Mouse (Mus musculus) heart, adult 2 months (tissue): Measurements from ENCODE around the gene Ikzf2. TPM values are rescaled to one million over a fixed set of nuclear protein-coding genes. Genes with fewer than 3 reads are reported as not detected.

Source experiments
- DNase-seq, 2 experiments: peaks; one replicate each; pipeline ENCODE4 v3.0.0; 2021
- H3K27ac ChIP-seq: fragments of 200-600 bp; 2 replicates; pipeline ENCODE4 v1.8.1; 2022
- H3K27me3 ChIP-seq: fragments of 200-500 bp; 2 replicates; pipeline ENCODE4 v1.6.1; 2012; ENCODE audit warnings: mild to moderate bottlenecking, low read length, inconsistent platforms, mixed read lengths; ENCODE audit not compliant: control insufficient read depth, insufficient read depth
- H3K36me3 ChIP-seq: fragments of 200-500 bp; 2 replicates; pipeline ENCODE4 v1.6.1; 2012; ENCODE audit warnings: low read length, inconsistent platforms; ENCODE audit not compliant: control insufficient read depth, insufficient read depth
- H3K4me1 ChIP-seq: fragments of 200-500 bp; 2 replicates; pipeline ENCODE4 v1.6.1; 2011; ENCODE audit warnings: low read length; ENCODE audit not compliant: control insufficient read depth, insufficient read depth
- H3K4me3 ChIP-seq: fragments of 200-600 bp; 2 replicates; pipeline ENCODE4 v1.8.1; 2022
- H3K79me2 ChIP-seq: fragments of 200-500 bp; replicated peaks from 2 replicates; pipeline ENCODE4 v1.6.1; 2012; ENCODE audit warnings: mild to moderate bottlenecking, inconsistent platforms, low read length, moderate library complexity, mixed read lengths; ENCODE audit not compliant: control insufficient read depth, insufficient read depth
- H3K9ac ChIP-seq: fragments of 200-500 bp; 2 replicates; pipeline ENCODE4 v1.6.1; 2012; ENCODE audit warnings: low read depth, mild to moderate bottlenecking, control low read depth, inconsistent platforms, low read length, mixed read lengths
- CTCF ChIP-seq: fragments of 200-600 bp; IDR thresholded peaks from 2 replicates; pipeline ENCODE4 v1.8.1; 2022; ENCODE audit warnings: antibody characterized with exemption, mild to moderate bottlenecking, moderate library complexity
- EP300 ChIP-seq: fragments of 200-500 bp; IDR thresholded peaks from 2 replicates; pipeline ENCODE4 v1.6.1; 2011; ENCODE audit warnings: low read depth, low read length, control low read depth; ENCODE audit not compliant: insufficient read depth
- POLR2A ChIP-seq: fragments of 200-500 bp; IDR thresholded peaks from 2 replicates; pipeline ENCODE4 v1.6.1; 2011; ENCODE audit warnings: mild to moderate bottlenecking, low read depth, low read length, control low read depth; ENCODE audit not compliant: insufficient read depth
- WGBS: fragments of 180-500 bp; shearing (Covaris S2); methylation state at CpG from one replicate; pipeline ENCODE4 v1.1.7; 2018; 5-methylcytosine and 5-hydroxymethylcytosine counted together
- intact Hi-C: fragments of 180-260 bp; cut with DNase I; formaldehyde crosslinking; loops from one replicate; pipeline ENCODE4 v1.15.1; 2025
- polyA plus RNA-seq: library from polyadenylated mRNA; depleted of rRNA; stranded (reverse); fragments of >200 nt; gene quantifications from 2 replicates; pipeline ENCODE4 v1.2.3, GENCODE M21; 2012
- total RNA-seq, 2 experiments: library from RNA; stranded (reverse); gene quantifications; 2 replicates each; pipeline ENCODE4 v1.2.3; 2021

Gene Ikzf2
- total and polyA plus RNA-seq, 3 experiments, result 1.8 to 7.9 (median 6.1) TPM

- Histone ChIP-seq H3K36me3 (no peaks in the 10 kb centered on the region), H3K9ac (no peak overlapping the region), H3K27me3 (no peaks in the 10 kb centered on the region), H3K4me3 (no peak overlapping the region), H3K79me2 (no peaks in the 10 kb centered on the region), H3K27ac (no peak overlapping the region), H3K4me1 (no peaks in the 10 kb centered on the region)
- DNase-seq, result no peak
- intact Hi-C loops, result no loop called here
- 90% methylated on average over 5 of the region's 5 CpGs for WGBS
- TF ChIP-seq POLR2A, result no peak
Measured at GRCm38 (mm10) chr1:69583932-69584659, 102.9 kb downstream of the Ikzf2 start.

GRCm38 (mm10) chr1:69578917-69579316, 108.1 kb downstream of the Ikzf2 start:
- no peaks in the 10 kb centered on the region for H3K27me3 ChIP-seq
- H3K4me3 ChIP-seq, result no peak overlapping the region
- no peaks in the 10 kb centered on the region for H3K79me2 ChIP-seq
- H3K4me1 ChIP-seq, result no peaks in the 10 kb centered on the region
- H3K36me3 ChIP-seq, result no peaks in the 10 kb centered on the region
- intact Hi-C loops, result no loop called here
- TF ChIP-seq POLR2A (no peak), CTCF (no peak)
- WGBS, result 90% methylated on average over 4 of the region's 4 CpGs
- DNase-seq, result no peak
- no peak overlapping the region for H3K9ac ChIP-seq
- no peak overlapping the region for H3K27ac ChIP-seq

- H3K27me3 ChIP-seq, result no peaks in the 10 kb centered on the region
- no peaks in the 10 kb centered on the region for H3K36me3 ChIP-seq
- H3K4me1 ChIP-seq, result no peaks in the 10 kb centered on the region
- H3K27ac ChIP-seq, result no peak overlapping the region
- no peaks in the 10 kb centered on the region for H3K79me2 ChIP-seq
- H3K9ac ChIP-seq, result no peak overlapping the region
- no peak for TF ChIP-seq CTCF
- no peak for TF ChIP-seq EP300
- TF ChIP-seq POLR2A, result no peak
- 51% methylated on average over 5 of the region's 5 CpGs for WGBS
- no peak for DNase-seq
- intact Hi-C loops, result no loop called here
- no peak overlapping the region for H3K4me3 ChIP-seq
Measured at GRCm38 (mm10) chr1:69559443-69560090, 127.5 kb downstream of the Ikzf2 start.

GRCm38 (mm10) chr1:69555636-69556151, 131.4 kb downstream of the Ikzf2 start:
- no peak overlapping the region for H3K9ac ChIP-seq
- 74% methylated on average over 5 of the region's 5 CpGs for WGBS
- no peaks in the 10 kb centered on the region for H3K36me3 ChIP-seq
- TF ChIP-seq POLR2A, result no peak
- no peak for TF ChIP-seq EP300
- TF ChIP-seq CTCF, result no peak
- H3K4me1 ChIP-seq, result no peaks in the 10 kb centered on the region
- H3K4me3 ChIP-seq, result no peak overlapping the region
- no peak for DNase-seq
- intact Hi-C loops, result no loop called here
- H3K27ac ChIP-seq, result no peak overlapping the region
- no peaks in the 10 kb centered on the region for H3K79me2 ChIP-seq
- H3K27me3 ChIP-seq, result no peaks in the 10 kb centered on the region

GRCm38 (mm10) chr1:69549987-69550386, 137.1 kb downstream of the Ikzf2 start:
- no peaks in the 10 kb centered on the region for H3K4me1 ChIP-seq
- no peak overlapping the region for H3K27ac ChIP-seq
- no peaks in the 10 kb centered on the region for H3K27me3 ChIP-seq
- intact Hi-C loops, result no loop called here
- WGBS, result 79% methylated on average over 4 of the region's 4 CpGs
- H3K36me3 ChIP-seq, result no peaks in the 10 kb centered on the region
- no peak overlapping the region for H3K9ac ChIP-seq
- no peak overlapping the region for H3K4me3 ChIP-seq
- no peaks in the 10 kb centered on the region for H3K79me2 ChIP-seq
- TF ChIP-seq POLR2A (no peak), CTCF (no peak), EP300 (no peak)
- no peak for DNase-seq

- H3K4me1 ChIP-seq, result no peaks in the 10 kb centered on the region
- DNase-seq, result no peak
- intact Hi-C loops, result no loop called here
- no peaks in the 10 kb centered on the region for H3K36me3 ChIP-seq
- H3K79me2 ChIP-seq, result no peaks in the 10 kb centered on the region
- TF ChIP-seq POLR2A, result no peak
- no peak for TF ChIP-seq CTCF
- TF ChIP-seq EP300, result no peak
- no peak overlapping the region for H3K27ac ChIP-seq
- no peak overlapping the region for H3K4me3 ChIP-seq
- H3K27me3 ChIP-seq, result no peaks in the 10 kb centered on the region
- no peak overlapping the region for H3K9ac ChIP-seq
- 73% methylated on average over 1 of the region's 1 CpGs for WGBS
Measured at GRCm38 (mm10) chr1:69545885-69546253, 141.2 kb downstream of the Ikzf2 start.
